Mouse (Mus musculus): ENCODE results near the gene Lax1. TPM values are rescaled to one million over a fixed set of nuclear protein-coding genes. Genes with fewer than 3 reads are reported as not detected.

Lax1 gene
- polyA plus RNA-seq, 1 experiment from 2014 or later: 0.45 TPM

Small RNA genes lying within 50 kb of the gene (microRNA-seq; reads per million reads assigned to microRNA genes)
- 3.4 reads per million, percentile 7 among the genes with 10 or more reads in this experiment for gene Mir6903

Other genes starting within 250 kb of the Lax1 start
- gene Snrpe, start 79.8 kb downstream of the Lax1 start, polyA plus RNA-seq (2014; fragmentation: Nextera tagmentation; extraction: Ambion mirVana): 479 and 493 TPM in 2 replicates
- not detected in 2 replicates for gene Zbed6, start 29.2 kb downstream of the Lax1 start, polyA plus RNA-seq (2014; fragmentation: Nextera tagmentation; extraction: Ambion mirVana)
- 6.9 and 8.0 TPM in 2 replicates for gene Gm38394, start 28.8 kb downstream of the Lax1 start, polyA plus RNA-seq (2014; fragmentation: Nextera tagmentation; extraction: Ambion mirVana)
- 18.7 and 21.3 TPM in 2 replicates for gene Atp2b4, start 110.9 kb upstream of the Lax1 start, polyA plus RNA-seq (2014; fragmentation: Nextera tagmentation; extraction: Ambion mirVana)
- gene Optc, start 217.9 kb upstream of the Lax1 start, polyA plus RNA-seq (2014; fragmentation: Nextera tagmentation; extraction: Ambion mirVana): 0.40 and 0.47 TPM in 2 replicates
- 2.1 and 2.7 TPM in 2 replicates for gene Prelp, start 231.3 kb upstream of the Lax1 start, polyA plus RNA-seq (2014; fragmentation: Nextera tagmentation; extraction: Ambion mirVana)